8 mouse cellular contexts compared by ENCODE assay signal in the genomic region with DNA sequence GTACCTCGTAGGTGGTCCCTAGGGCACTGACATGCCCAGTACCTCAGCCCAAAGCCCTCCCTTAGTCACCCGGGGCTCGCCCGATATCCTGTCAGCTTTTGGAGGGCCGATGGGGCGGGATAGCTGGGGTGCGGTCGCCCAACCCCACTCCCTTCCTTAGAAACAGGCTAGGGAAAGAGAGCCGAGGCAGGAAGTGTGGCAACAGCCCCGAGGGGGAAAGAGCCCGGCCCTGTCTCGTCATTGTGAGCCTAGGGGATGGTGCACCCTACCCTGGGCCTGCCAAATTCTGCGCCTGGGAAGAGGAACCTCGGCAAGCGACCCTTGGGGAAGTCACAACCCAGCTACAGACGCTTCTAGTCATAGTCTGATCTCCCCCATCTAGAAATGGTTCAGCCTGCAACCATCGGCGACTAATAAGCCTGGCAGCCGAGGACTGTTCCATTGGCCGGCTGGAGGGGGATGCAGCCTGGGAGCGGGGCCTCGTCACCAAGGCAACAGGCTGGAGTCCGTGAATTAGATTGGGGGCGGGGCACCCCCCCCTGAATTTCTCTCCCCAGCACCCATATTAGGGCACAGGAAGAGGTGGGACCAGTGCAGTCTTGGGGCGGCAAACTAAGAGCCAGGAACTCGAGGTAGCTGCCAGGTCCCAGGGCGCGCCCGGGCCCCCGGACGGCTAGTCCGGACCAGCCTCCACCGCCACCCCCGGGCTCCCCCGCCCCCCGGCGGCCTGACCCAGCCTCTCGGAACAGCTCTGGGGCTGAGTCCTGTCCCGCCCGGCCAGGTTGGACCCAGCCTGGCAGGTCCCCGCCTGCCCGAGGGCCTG. TPM values are rescaled to one million over a fixed set of nuclear protein-coding genes. Genes with fewer than 3 reads are reported as not detected.
DNase-seq lines count a peak whose midpoint lies in the region; ATAC-seq and TF ChIP-seq lines count a peak whose summit lies in the region.

No protein-coding gene starts in this region.

- no peaks in the 10 kb centered on the region for H3K9me3 ChIP-seq in embryonic facial prominence, embryonic 15.5 days (replicated peaks)
- H3K9me3 ChIP-seq in kidney, embryonic 14.5 days (ENCODE audit: control insufficient read depth, low read length): no peaks in the 10 kb centered on the region
- H3K9me3 ChIP-seq in limb, embryonic 15.5 days: no peaks in the 10 kb centered on the region
- no peaks in the 10 kb centered on the region for H3K9me3 ChIP-seq in midbrain, postnatal 0 days (ENCODE audit: low read length)

- peaks cover 46% of the 10 kb centered on the region for H3K4me1 ChIP-seq in bone marrow macrophage, adult 2 months (ENCODE audit: control insufficient read depth, insufficient read depth, low read length)
- H3K4me1 ChIP-seq in embryonic facial prominence, embryonic 15.5 days: peaks cover 93% of the 10 kb centered on the region
- peaks cover 65% of the 10 kb centered on the region for H3K4me1 ChIP-seq in kidney, embryonic 14.5 days (ENCODE audit: control insufficient read depth, insufficient read depth, low read length)
- peaks cover 73% of the 10 kb centered on the region for H3K4me1 ChIP-seq in limb, embryonic 15.5 days
- peaks cover 28% of the 10 kb centered on the region for H3K4me1 ChIP-seq in midbrain, postnatal 0 days (ENCODE audit: insufficient read depth, low read length)

- peak; percentile 99 for DNase-seq in A20 (ENCODE audit: low read depth, low spot score)
- DNase-seq in heart, adult 9 months (ENCODE audit: low spot score in 2 of 2): peak; percentile 96
- peak; percentile 93 for DNase-seq in midbrain, postnatal 0 days (ENCODE audit: low spot score)
- DNase-seq in spleen, postnatal 14 days (ENCODE audit: low spot score in 2 of 2): peak; percentile 85 to 88

- peaks cover 9% of the 10 kb centered on the region for H3K27me3 ChIP-seq in embryonic facial prominence, embryonic 15.5 days
- H3K27me3 ChIP-seq in kidney, embryonic 14.5 days (ENCODE audit: control insufficient read depth, insufficient read depth, low read length): no peaks in the 10 kb centered on the region; the same call in 1 of the 2 replicates
- peaks cover 15% of the 10 kb centered on the region for H3K27me3 ChIP-seq in limb, embryonic 15.5 days
- H3K27me3 ChIP-seq in midbrain, postnatal 0 days (ENCODE audit: insufficient read depth, low read length): no peaks in the 10 kb centered on the region

- H3K4me2 ChIP-seq in embryonic facial prominence, embryonic 15.5 days (replicated peaks): peak overlapping the region; percentile 99
- H3K4me2 ChIP-seq in kidney, embryonic 14.5 days (replicated peaks; ENCODE audit: low read depth, low read length): peak overlapping the region; percentile 98
- peak overlapping the region; percentile 96 for H3K4me2 ChIP-seq in limb, embryonic 15.5 days
- H3K4me2 ChIP-seq in midbrain, postnatal 0 days (ENCODE audit: low read depth, low read length, poor library complexity, severe bottlenecking): peak overlapping the region; percentile 100

- peak overlapping the region; percentile 56 for H3K4me3 ChIP-seq in bone marrow macrophage, adult 2 months (ENCODE audit: insufficient read depth, low read length)
- peak overlapping the region; percentile 67 for H3K4me3 ChIP-seq in embryonic facial prominence, embryonic 15.5 days (replicated peaks)
- peak overlapping the region; percentile 33 for H3K4me3 ChIP-seq in kidney, embryonic 14.5 days (ENCODE audit: low read length)
- peak overlapping the region; percentile 55 for H3K4me3 ChIP-seq in limb, embryonic 15.5 days
- H3K4me3 ChIP-seq in midbrain, postnatal 0 days (ENCODE audit: low read depth, low read length): peak overlapping the region; percentile 35

- peak overlapping the region; percentile 94 for H3K27ac ChIP-seq in bone marrow macrophage, adult 2 months (ENCODE audit: insufficient read depth, low read depth, low read length)
- peak overlapping the region; percentile 80 for H3K27ac ChIP-seq in embryonic facial prominence, embryonic 15.5 days (replicated peaks)
- peak overlapping the region; percentile 30; the same call in 1 of the 2 replicates for H3K27ac ChIP-seq in kidney, embryonic 14.5 days (ENCODE audit: low read depth, low read length)
- H3K27ac ChIP-seq in limb, embryonic 15.5 days: peak overlapping the region; percentile 80
- peak overlapping the region; percentile 51; the same call in 1 of the 2 replicates for H3K27ac ChIP-seq in midbrain, postnatal 0 days (ENCODE audit: low read depth, low read length)

- H3K9ac ChIP-seq in embryonic facial prominence, embryonic 15.5 days: peak overlapping the region; percentile 22; the same call in 1 of the 2 replicates
- H3K9ac ChIP-seq in kidney, embryonic 14.5 days (ENCODE audit: low read depth, low read length): peak overlapping the region; percentile 31; the same call in 1 of the 2 replicates
- H3K9ac ChIP-seq in limb, embryonic 15.5 days: peak overlapping the region; percentile 21; the same call in 1 of the 2 replicates
- H3K9ac ChIP-seq in midbrain, postnatal 0 days (replicated peaks; ENCODE audit: low read length, poor library complexity, severe bottlenecking): peak overlapping the region; percentile 51

- 3% methylated on average over 37 of the region's 42 CpGs for WGBS in embryonic facial prominence, embryonic 15.5 days
- 3% methylated on average over 41 of the region's 42 CpGs for WGBS in kidney, embryonic 14.5 days
- WGBS in limb, embryonic 15.5 days: 4% methylated on average over 41 of the region's 42 CpGs
- WGBS in midbrain, postnatal 0 days: 2% methylated on average over 36 of the region's 42 CpGs

- no peak for TF ChIP-seq POLR2A in bone marrow macrophage, adult 2 months (IDR thresholded peaks at IDR 0.05; ENCODE audit: borderline replicate concordance, low read depth, low read length)

- no peak for TF ChIP-seq CTCF in bone marrow macrophage, adult 2 months (IDR thresholded peaks at IDR 0.05; ENCODE audit: low read depth, low read length)
- TF ChIP-seq CTCF in midbrain, postnatal 0 days (IDR thresholded peaks at IDR 0.05): no peak

- ATAC-seq in embryonic facial prominence, embryonic 15.5 days (ENCODE audit: insufficient number of reproducible peaks, low FRiP score, low TSS enrichment, low read depth): peak; percentile 12
- peak; percentile 14 for ATAC-seq in kidney, embryonic 14.5 days (ENCODE audit: low FRiP score, low TSS enrichment)
- ATAC-seq in limb, embryonic 15.5 days (ENCODE audit: insufficient number of reproducible peaks, low FRiP score, low TSS enrichment, low read depth): peak; percentile 31
- ATAC-seq in midbrain, postnatal 0 days (ENCODE audit: low FRiP score): peak; percentile 34

- no peaks in the 10 kb centered on the region for H3K36me3 ChIP-seq in embryonic facial prominence, embryonic 15.5 days
- peaks cover 4% of the 10 kb centered on the region; the same call in 1 of the 2 replicates for H3K36me3 ChIP-seq in kidney, embryonic 14.5 days (ENCODE audit: control insufficient read depth, insufficient read depth, low read length)
- H3K36me3 ChIP-seq in limb, embryonic 15.5 days: peaks cover 4% of the 10 kb centered on the region; the same call in 1 of the 2 replicates
- H3K36me3 ChIP-seq in midbrain, postnatal 0 days (ENCODE audit: insufficient read depth, low read length): no peaks in the 10 kb centered on the region

RNA-seq across cellular contexts. Expression of gene Junb, which starts 1.3 kb away (rescaled TPM):
- 71.1 and 80.8 TPM in 2 replicates for polyA plus RNA-seq in bone marrow macrophage, adult 2 months (2012; ENCODE audit: insufficient read depth, insufficient read length, missing spikeins)
- polyA plus RNA-seq in embryonic facial prominence, embryonic 15.5 days (2015; fragmentation: Nextera tagmentation; extraction: Ambion mirVana): 38.0 and 40.5 TPM in 2 replicates
- 7.3 and 10.0 TPM in 2 replicates for polyA plus RNA-seq in kidney, embryonic 14.5 days (2014; fragmentation: Nextera tagmentation; extraction: Ambion mirVana)
- 30.4 and 42.5 TPM in 2 replicates for polyA plus RNA-seq in limb, embryonic 15.5 days (2015; fragmentation: Nextera tagmentation; extraction: Ambion mirVana)
- 11.3 and 15.9 TPM in 2 replicates for total RNA-seq in midbrain, postnatal 0 days (2014; rRNA removed)
- 5.3 and 6.1 TPM in 2 replicates for polyA plus RNA-seq in midbrain, postnatal 0 days (2015; fragmentation: Nextera tagmentation; extraction: Ambion mirVana)

RNA-seq across cellular contexts. Expression of gene Rnaseh2a, which starts 10.2 kb away (rescaled TPM):
- 39.8 and 40.7 TPM in 2 replicates for polyA plus RNA-seq in bone marrow macrophage, adult 2 months (2012; ENCODE audit: insufficient read depth, insufficient read length, missing spikeins)
- polyA plus RNA-seq in embryonic facial prominence, embryonic 15.5 days (2015; fragmentation: Nextera tagmentation; extraction: Ambion mirVana): 94.9 and 99.1 TPM in 2 replicates
- 143 and 154 TPM in 2 replicates for polyA plus RNA-seq in kidney, embryonic 14.5 days (2014; fragmentation: Nextera tagmentation; extraction: Ambion mirVana)
- 95.2 and 95.6 TPM in 2 replicates for polyA plus RNA-seq in limb, embryonic 15.5 days (2015; fragmentation: Nextera tagmentation; extraction: Ambion mirVana)
- total RNA-seq in midbrain, postnatal 0 days (2014; rRNA removed): 40.5 and 48.9 TPM in 2 replicates
- 36.5 and 39.7 TPM in 2 replicates for polyA plus RNA-seq in midbrain, postnatal 0 days (2015; fragmentation: Nextera tagmentation; extraction: Ambion mirVana)

RNA-seq across cellular contexts. Expression of gene Prdx2, which starts 10.4 kb away (rescaled TPM):
- polyA plus RNA-seq in bone marrow macrophage, adult 2 months (2012; ENCODE audit: insufficient read depth, insufficient read length, missing spikeins): 267 and 279 TPM in 2 replicates
- polyA plus RNA-seq in embryonic facial prominence, embryonic 15.5 days (2015; fragmentation: Nextera tagmentation; extraction: Ambion mirVana): 705 and 717 TPM in 2 replicates
- polyA plus RNA-seq in kidney, embryonic 14.5 days (2014; fragmentation: Nextera tagmentation; extraction: Ambion mirVana): 965 and 1,048 TPM in 2 replicates
- 635 and 681 TPM in 2 replicates for polyA plus RNA-seq in limb, embryonic 15.5 days (2015; fragmentation: Nextera tagmentation; extraction: Ambion mirVana)
- 720 and 802 TPM in 2 replicates for total RNA-seq in midbrain, postnatal 0 days (2014; rRNA removed)
- polyA plus RNA-seq in midbrain, postnatal 0 days (2015; fragmentation: Nextera tagmentation; extraction: Ambion mirVana): 904 and 934 TPM in 2 replicates

RNA-seq across cellular contexts. Expression of gene Gm49661, which starts 10.6 kb away (rescaled TPM):
- polyA plus RNA-seq in bone marrow macrophage, adult 2 months (2012; ENCODE audit: insufficient read depth, insufficient read length, missing spikeins): not detected in 2 replicates
- not detected in 2 replicates for polyA plus RNA-seq in embryonic facial prominence, embryonic 15.5 days (2015; fragmentation: Nextera tagmentation; extraction: Ambion mirVana)
- not detected in 2 replicates for polyA plus RNA-seq in kidney, embryonic 14.5 days (2014; fragmentation: Nextera tagmentation; extraction: Ambion mirVana)
- polyA plus RNA-seq in limb, embryonic 15.5 days (2015; fragmentation: Nextera tagmentation; extraction: Ambion mirVana): not detected in 2 replicates
- not detected in 2 replicates for total RNA-seq in midbrain, postnatal 0 days (2014; rRNA removed)
- not detected in 2 replicates for polyA plus RNA-seq in midbrain, postnatal 0 days (2015; fragmentation: Nextera tagmentation; extraction: Ambion mirVana)

RNA-seq across cellular contexts. Expression of gene Hook2, which starts 10.6 kb away (rescaled TPM):
- 14.5 and 17.4 TPM in 2 replicates for polyA plus RNA-seq in bone marrow macrophage, adult 2 months (2012; ENCODE audit: insufficient read depth, insufficient read length, missing spikeins)
- polyA plus RNA-seq in embryonic facial prominence, embryonic 15.5 days (2015; fragmentation: Nextera tagmentation; extraction: Ambion mirVana): 27.2 and 30.6 TPM in 2 replicates
- 14.6 and 18.7 TPM in 2 replicates for polyA plus RNA-seq in kidney, embryonic 14.5 days (2014; fragmentation: Nextera tagmentation; extraction: Ambion mirVana)
- polyA plus RNA-seq in limb, embryonic 15.5 days (2015; fragmentation: Nextera tagmentation; extraction: Ambion mirVana): 26.9 and 28.8 TPM in 2 replicates
- total RNA-seq in midbrain, postnatal 0 days (2014; rRNA removed): 21.4 and 32.5 TPM in 2 replicates
- polyA plus RNA-seq in midbrain, postnatal 0 days (2015; fragmentation: Nextera tagmentation; extraction: Ambion mirVana): 40.1 and 41.3 TPM in 2 replicates

Comparison
In these comparisons a context has a peak if more than half of its experiments do, and no peak if none do; other contexts are left out.
1. Peak in every context shown above with its lines: DNase-seq, ATAC-seq, H3K4me3 ChIP-seq and H3K27ac ChIP-seq.
2. H3K27ac ChIP-seq: peak in every context shown above with its lines; median percentile 94 in bone marrow macrophage, adult 2 months; 80 in embryonic facial prominence, embryonic 15.5 days; 80 in limb, embryonic 15.5 days; 51 in midbrain, postnatal 0 days; 30 in kidney, embryonic 14.5 days.